Mouse (Mus musculus): Measurements from ENCODE around the gene Bicdl2. TPM values are rescaled to one million over a fixed set of nuclear protein-coding genes. Genes with fewer than 3 reads are reported as not detected.

Bicdl2 gene
- not detected in 2 replicates for total RNA-seq (2014; fragmentation: Nextera tagmentation)
- not detected in 2 replicates for total RNA-seq (2017)
- not detected in 2 replicates for polyA plus RNA-seq (2012)

DNA sequence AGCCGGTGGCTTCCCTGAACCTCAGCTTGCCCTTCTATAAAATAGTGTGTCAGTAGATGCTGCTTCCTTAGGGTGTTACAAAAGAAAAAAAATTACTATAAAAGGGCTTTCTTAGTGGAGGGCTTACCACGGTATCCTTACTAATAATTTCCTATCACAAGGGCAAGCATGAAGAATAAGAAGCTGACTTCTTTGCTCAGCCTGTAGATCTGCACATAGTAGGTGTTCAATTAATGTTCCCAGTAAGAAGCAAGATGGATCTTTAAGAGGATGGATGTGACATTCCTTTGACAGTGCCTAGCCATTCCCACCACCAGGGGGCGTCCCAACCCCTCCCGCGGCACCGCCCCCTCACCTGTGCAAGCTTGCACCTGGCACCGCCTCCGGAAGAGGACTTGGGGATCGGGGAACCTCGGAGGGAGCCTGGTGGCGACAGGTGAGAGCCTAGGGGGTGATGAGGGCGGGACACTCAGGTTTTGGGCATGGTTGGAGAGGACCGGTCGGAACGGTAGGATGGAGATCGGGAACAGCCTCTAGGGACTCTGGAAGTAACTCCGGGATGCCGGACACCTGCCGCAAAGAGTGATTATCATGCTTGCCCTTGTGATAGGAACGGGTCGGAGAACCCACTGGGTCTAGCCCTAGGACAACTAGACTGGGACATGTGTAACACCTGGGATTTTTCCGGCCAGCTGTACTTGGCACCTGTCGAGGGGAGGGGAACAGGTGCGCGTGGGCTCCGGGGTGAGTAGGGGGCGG is at the start of gene Bicdl2:
Gene Bicdl2 (plus strand): TSS at position 390 of the 759 bp plus-strand sequence.
- TF ChIP-seq GATA1 (IDR thresholded peaks at IDR 0.05; ENCODE audit: borderline replicate concordance, low read length) (no peak), POLR2AphosphoS5 (IDR thresholded peaks at IDR 0.05; ENCODE audit: insufficient replicate concordance, low read depth, low read length) (no peak), CTCF (IDR thresholded peaks at IDR 0.05; ENCODE audit: low read depth, low read length) (peak; percentile 54; the same call in 1 of the 2 replicates), TAL1 (conservative IDR thresholded peaks at IDR 0.05; ENCODE audit: low read depth, low read length) (no peak), GATA2 (IDR thresholded peaks at IDR 0.05; ENCODE audit: borderline replicate concordance, low read depth, low read length) (no peak)
- Histone ChIP-seq H3K4me3 (ENCODE audit: low read depth, low read length) (no peak within 1 kb of the TSS), H3K36me3 (replicated peaks) (peaks cover 1% of the 10 kb centered on the region), H3K4me1 (ENCODE audit: insufficient read depth, low read depth, low read length) (peaks cover 16% of the 10 kb centered on the region), H3K9me3 (replicated peaks) (no peaks in the 10 kb centered on the region), H3K27me3 (ENCODE audit: insufficient read depth, low read length) (peaks cover 49% of the 10 kb centered on the region)
- DNase-seq (ENCODE audit: low spot score) (no peak), ATAC-seq (ENCODE audit: extremely low read depth, insufficient number of reproducible peaks, low FRiP score, poor library complexity, severe bottlenecking) (no peak; the same call in 1 of the 2 replicates)

DNA sequence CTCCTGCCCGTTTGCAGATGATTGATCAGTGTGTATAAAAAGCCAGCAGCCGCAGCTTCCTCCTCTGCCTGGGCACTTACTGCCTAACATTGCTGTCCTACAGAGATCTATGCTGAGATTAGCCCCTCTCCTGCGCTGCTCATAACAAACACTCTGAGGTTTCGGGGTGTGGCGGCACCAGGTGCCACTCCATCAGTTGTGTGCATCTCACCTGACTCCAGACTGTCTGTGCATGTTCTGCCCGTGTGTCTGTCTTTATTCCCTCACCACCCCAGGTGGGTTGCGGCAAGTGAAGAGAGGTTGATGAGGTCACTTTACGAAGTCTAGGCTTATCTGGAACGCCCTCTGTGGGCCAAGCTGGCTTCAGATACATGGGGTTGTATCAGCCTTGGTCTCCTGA is 43.2 kb upstream of the Bicdl2 start:
- TF ChIP-seq GATA1 (IDR thresholded peaks at IDR 0.05; ENCODE audit: borderline replicate concordance, low read length) (no peak), TAL1 (conservative IDR thresholded peaks at IDR 0.05; ENCODE audit: low read depth, low read length) (no peak), POLR2AphosphoS5 (IDR thresholded peaks at IDR 0.05; ENCODE audit: insufficient replicate concordance, low read depth, low read length) (no peak), GATA2 (IDR thresholded peaks at IDR 0.05; ENCODE audit: borderline replicate concordance, low read depth, low read length) (no peak), CTCF (IDR thresholded peaks at IDR 0.05; ENCODE audit: low read depth, low read length) (no peak)
- DNase-seq (ENCODE audit: low spot score) (no peak), ATAC-seq (ENCODE audit: extremely low read depth, insufficient number of reproducible peaks, low FRiP score, poor library complexity, severe bottlenecking) (no peak)
- Histone ChIP-seq H3K4me1 (ENCODE audit: insufficient read depth, low read depth, low read length) (no peaks in the 10 kb centered on the region), H3K36me3 (replicated peaks) (no peaks in the 10 kb centered on the region), H3K4me3 (ENCODE audit: low read depth, low read length) (no peak overlapping the region), H3K27me3 (ENCODE audit: insufficient read depth, low read length) (peaks cover 13% of the 10 kb centered on the region), H3K9me3 (replicated peaks) (no peaks in the 10 kb centered on the region)

DNA sequence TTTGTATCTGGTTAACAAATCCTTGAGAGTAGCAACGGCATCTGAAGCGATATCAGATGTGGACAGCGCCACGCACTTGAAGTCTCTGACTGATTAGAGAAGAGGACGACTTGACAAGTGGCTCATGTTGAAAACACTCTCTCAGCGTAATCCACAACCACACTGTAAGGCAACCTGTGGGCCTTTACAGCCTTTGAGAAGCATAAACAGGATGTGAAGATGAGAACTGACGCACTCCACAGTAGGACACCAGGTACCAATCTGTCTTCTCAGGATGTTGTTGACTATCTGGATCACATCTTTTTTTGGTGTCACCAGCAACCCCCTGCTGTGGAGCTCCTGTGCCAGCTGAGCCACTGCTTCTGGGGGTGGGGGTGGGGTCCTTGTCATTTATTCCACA is 40.0 kb upstream of the Bicdl2 start:
- DNase-seq (ENCODE audit: low spot score) (no peak), ATAC-seq (ENCODE audit: extremely low read depth, insufficient number of reproducible peaks, low FRiP score, poor library complexity, severe bottlenecking) (no peak)
- no peak for TF ChIP-seq GATA2 (IDR thresholded peaks at IDR 0.05; ENCODE audit: borderline replicate concordance, low read depth, low read length)
- TF ChIP-seq POLR2AphosphoS5 (IDR thresholded peaks at IDR 0.05; ENCODE audit: insufficient replicate concordance, low read depth, low read length) = no peak
- TF ChIP-seq TAL1 (conservative IDR thresholded peaks at IDR 0.05; ENCODE audit: low read depth, low read length) = no peak
- TF ChIP-seq GATA1 (IDR thresholded peaks at IDR 0.05; ENCODE audit: borderline replicate concordance, low read length) = no peak
- TF ChIP-seq CTCF (IDR thresholded peaks at IDR 0.05; ENCODE audit: low read depth, low read length) = no peak
- Histone ChIP-seq H3K4me3 (ENCODE audit: low read depth, low read length) (no peak overlapping the region), H3K27me3 (ENCODE audit: insufficient read depth, low read length) (peaks cover 16% of the 10 kb centered on the region), H3K4me1 (ENCODE audit: insufficient read depth, low read depth, low read length) (no peaks in the 10 kb centered on the region), H3K36me3 (replicated peaks) (no peaks in the 10 kb centered on the region), H3K9me3 (replicated peaks) (no peaks in the 10 kb centered on the region)

DNA sequence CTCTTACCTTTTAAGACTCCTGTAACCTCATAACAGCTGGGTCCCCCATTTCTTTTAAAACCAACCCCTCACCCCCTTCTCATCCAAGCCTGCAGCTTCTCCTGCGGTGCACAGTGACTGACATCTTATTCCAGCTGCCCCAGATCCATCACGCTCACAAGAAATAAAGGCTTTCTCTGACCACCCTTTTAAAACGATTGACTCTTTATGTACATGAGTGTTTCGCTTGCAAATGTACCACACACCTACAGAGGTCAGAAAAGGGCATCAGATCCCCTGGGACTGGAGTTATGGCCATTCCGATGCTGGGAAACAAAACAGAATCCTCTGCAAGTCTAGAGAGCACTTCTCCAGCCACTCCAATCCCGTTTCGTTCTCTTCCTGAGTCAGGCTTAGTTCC is 32.5 kb upstream of the Bicdl2 start:
- Histone ChIP-seq H3K36me3 (replicated peaks) (no peaks in the 10 kb centered on the region), H3K9me3 (replicated peaks) (no peaks in the 10 kb centered on the region), H3K4me3 (ENCODE audit: low read depth, low read length) (no peak overlapping the region), H3K27me3 (ENCODE audit: insufficient read depth, low read length) (peaks cover 17% of the 10 kb centered on the region), H3K4me1 (ENCODE audit: insufficient read depth, low read depth, low read length) (peaks cover 2% of the 10 kb centered on the region)
- no peak for ATAC-seq (ENCODE audit: extremely low read depth, insufficient number of reproducible peaks, low FRiP score, poor library complexity, severe bottlenecking)
- no peak for DNase-seq (ENCODE audit: low spot score)
- no peak for TF ChIP-seq CTCF (IDR thresholded peaks at IDR 0.05; ENCODE audit: low read depth, low read length)
- TF ChIP-seq POLR2AphosphoS5 (IDR thresholded peaks at IDR 0.05; ENCODE audit: insufficient replicate concordance, low read depth, low read length) = no peak
- no peak for TF ChIP-seq GATA2 (IDR thresholded peaks at IDR 0.05; ENCODE audit: borderline replicate concordance, low read depth, low read length)
- TF ChIP-seq GATA1 (IDR thresholded peaks at IDR 0.05; ENCODE audit: borderline replicate concordance, low read length) = no peak
- TF ChIP-seq TAL1 (conservative IDR thresholded peaks at IDR 0.05; ENCODE audit: low read depth, low read length) = no peak

DNA sequence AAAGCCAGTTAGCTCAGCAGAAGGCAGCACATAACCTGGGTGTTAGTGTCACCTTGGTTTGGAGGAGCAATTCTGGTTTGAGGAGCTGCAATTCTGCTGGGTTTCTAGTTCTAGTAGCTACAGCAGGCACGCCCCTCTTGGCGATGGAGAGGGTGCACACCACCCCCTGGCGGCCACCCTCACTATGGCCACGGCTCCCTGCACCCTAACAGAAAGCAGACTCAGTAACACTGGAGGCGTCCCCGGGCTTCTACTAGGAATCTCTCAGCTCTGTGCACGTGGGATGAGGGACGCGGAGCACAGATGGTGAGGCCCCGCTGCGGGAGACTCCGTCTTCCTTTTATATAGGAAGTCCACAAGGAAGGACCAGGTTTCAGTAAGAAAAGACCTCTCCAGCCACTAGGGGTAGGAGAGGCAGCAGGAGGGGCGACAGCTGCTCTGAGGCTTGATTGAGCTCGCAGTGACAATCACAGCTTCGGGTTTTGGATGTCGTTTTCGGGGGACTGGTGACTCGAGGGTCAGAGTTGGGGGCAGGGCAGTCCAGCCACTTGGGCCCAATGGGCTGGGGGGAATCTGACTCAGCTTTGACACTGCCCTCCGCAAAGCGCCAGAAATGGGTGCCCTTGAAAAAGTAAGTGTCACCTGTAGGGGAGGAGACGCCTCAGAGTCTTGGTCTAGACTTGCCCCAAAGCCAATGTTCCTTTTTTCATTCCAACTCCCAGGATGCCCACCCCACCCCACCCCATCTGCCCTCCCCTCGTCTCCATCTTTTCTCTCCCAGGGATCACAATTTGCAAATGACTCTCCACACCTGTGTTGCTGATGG is 29.9 kb upstream of the Bicdl2 start:
- peak; percentile 66 for DNase-seq (ENCODE audit: low spot score)
- Histone ChIP-seq H3K4me3 (ENCODE audit: low read depth, low read length) (no peak overlapping the region), H3K9me3 (replicated peaks) (no peaks in the 10 kb centered on the region), H3K27me3 (ENCODE audit: insufficient read depth, low read length) (peaks cover 25% of the 10 kb centered on the region), H3K36me3 (replicated peaks) (no peaks in the 10 kb centered on the region), H3K4me1 (ENCODE audit: insufficient read depth, low read depth, low read length) (peaks cover 2% of the 10 kb centered on the region)
- peak; percentile 72 for TF ChIP-seq CTCF (IDR thresholded peaks at IDR 0.05; ENCODE audit: low read depth, low read length)
- TF ChIP-seq GATA1 (IDR thresholded peaks at IDR 0.05; ENCODE audit: borderline replicate concordance, low read length) = no peak
- peak; percentile 78 for ATAC-seq (ENCODE audit: extremely low read depth, insufficient number of reproducible peaks, low FRiP score, poor library complexity, severe bottlenecking)

DNA sequence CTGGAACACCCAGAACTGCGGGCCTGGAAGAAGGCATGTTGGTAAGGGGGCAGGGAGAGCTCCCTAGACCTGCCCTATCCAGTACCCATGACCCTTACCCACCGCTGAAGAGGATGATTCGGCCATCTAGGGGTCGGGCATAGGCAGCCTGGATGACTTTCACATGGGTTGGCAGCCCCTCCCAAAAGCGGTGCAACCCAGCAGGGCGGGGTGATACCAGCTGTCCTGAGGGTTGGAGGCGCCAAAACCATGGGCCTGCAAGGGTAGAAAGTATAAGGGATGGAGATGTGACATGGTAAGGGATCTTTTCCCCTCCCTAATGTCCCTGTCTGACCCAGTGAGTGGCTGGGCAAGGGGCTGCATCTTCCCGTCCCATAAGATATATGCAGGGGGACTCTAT is 29.1 kb upstream of the Bicdl2 start:
- no peak for DNase-seq (ENCODE audit: low spot score)
- H3K27me3 ChIP-seq (ENCODE audit: insufficient read depth, low read length) = peaks cover 33% of the 10 kb centered on the region
- no peak overlapping the region for H3K4me3 ChIP-seq (ENCODE audit: low read depth, low read length)
- peaks cover 2% of the 10 kb centered on the region for H3K4me1 ChIP-seq (ENCODE audit: insufficient read depth, low read depth, low read length)
- no peaks in the 10 kb centered on the region for H3K9me3 ChIP-seq (replicated peaks)
- TF ChIP-seq GATA2 (IDR thresholded peaks at IDR 0.05; ENCODE audit: borderline replicate concordance, low read depth, low read length) (no peak), POLR2AphosphoS5 (IDR thresholded peaks at IDR 0.05; ENCODE audit: insufficient replicate concordance, low read depth, low read length) (no peak), CTCF (IDR thresholded peaks at IDR 0.05; ENCODE audit: low read depth, low read length) (no peak), TAL1 (conservative IDR thresholded peaks at IDR 0.05; ENCODE audit: low read depth, low read length) (no peak), GATA1 (IDR thresholded peaks at IDR 0.05; ENCODE audit: borderline replicate concordance, low read length) (no peak)
- no peaks in the 10 kb centered on the region for H3K36me3 ChIP-seq (replicated peaks)
- no peak for ATAC-seq (ENCODE audit: extremely low read depth, insufficient number of reproducible peaks, low FRiP score, poor library complexity, severe bottlenecking)
